Mouse (Mus musculus) kidney, postnatal 0 days (tissue): ENCODE data around the gene Rnf224. TPM values are rescaled to one million over a fixed set of nuclear protein-coding genes. Genes with fewer than 3 reads are reported as not detected.

Experiments
- ATAC-seq: fragments of 200-750 bp; cut with Nextera tagmentation; replicated peaks from 2 replicates; pipeline ENCODE4 v1.8.0; 2017; ENCODE audit warnings: low read depth, moderate number of reproducible peaks, moderate TSS enrichment, moderate library complexity; ENCODE audit not compliant: low FRiP score
- DNase-seq: peaks from one replicate; pipeline ENCODE4 v3.0.0-alpha.2; 2016; ENCODE audit warnings: low spot score
- H3K27ac ChIP-seq: fragments of 300-500 bp; sonication (generic); 2 replicates; pipeline ENCODE4 v1.5.1; 2014; ENCODE audit warnings: mild to moderate bottlenecking
- H3K27me3 ChIP-seq: fragments of 300-500 bp; sonication (generic); 2 replicates; pipeline ENCODE4 v1.6.1; 2014; ENCODE audit warnings: low read length, mixed read lengths; ENCODE audit not compliant: insufficient read depth
- H3K36me3 ChIP-seq: fragments of 300-500 bp; sonication (generic); 2 replicates; pipeline ENCODE4 v1.6.1; 2014; ENCODE audit warnings: low read length, mixed read lengths; ENCODE audit not compliant: insufficient read depth
- H3K4me1 ChIP-seq: fragments of 300-500 bp; sonication (generic); replicated peaks from 2 replicates; pipeline ENCODE4 v1.6.1; 2014; ENCODE audit warnings: antibody characterized with exemption, low read length, mixed read lengths; ENCODE audit not compliant: insufficient read depth
- H3K4me2 ChIP-seq: fragments of 300-500 bp; sonication (generic); 2 replicates; pipeline ENCODE4 v1.6.1; 2014; ENCODE audit warnings: mild to moderate bottlenecking, low read length, moderate library complexity, mixed read lengths
- H3K4me3 ChIP-seq: fragments of 300-500 bp; sonication (generic); replicated peaks from 2 replicates; pipeline ENCODE4 v1.5.1; 2014; ENCODE audit warnings: low read depth, low read length
- H3K9ac ChIP-seq: fragments of 300-500 bp; sonication (generic); 2 replicates; pipeline ENCODE4 v1.6.1; 2014; ENCODE audit warnings: low read depth, low read length
- H3K9me3 ChIP-seq: fragments of 300-500 bp; sonication (generic); replicated peaks from 2 replicates; pipeline ENCODE4 v1.6.1; 2016; ENCODE audit warnings: low read length, inconsistent platforms, mixed read lengths
- CTCF ChIP-seq: IDR thresholded peaks from 2 replicates; pipeline ENCODE4 v1.5.1; 2016; ENCODE audit warnings: antibody characterized with exemption, low read depth, mild to moderate bottlenecking, moderate library complexity
- WGBS: fragments of 180-500 bp; shearing (Covaris S2); extraction: QIAGEN DNeasy Blood & Tissue Kit; methylation state at CpG from one replicate; pipeline ENCODE4 v1.1.7; 2014; 5-methylcytosine and 5-hydroxymethylcytosine counted together
- polyA plus RNA-seq: library from polyadenylated mRNA; unstranded; fragments of >200 nt; fragmentation: Nextera tagmentation; extraction: Ambion mirVana; gene quantifications from 2 replicates; pipeline ENCODE4 v1.2.1, GENCODE M21; 2015

The Rnf224 gene
- polyA plus RNA-seq, 1 experiment from 2014 or later = 0.16 TPM

GRCm38 (mm10) chr2:25224492-25224765 is 12.2 kb downstream of the Rnf224 start, which contains the start of gene Tubb4b:
Gene Tubb4b, minus strand, starts transcription at chr2:25224702.
- H3K36me3 ChIP-seq = 0 out of 2 replicates have a peak, but pooled peaks cover 4% of the 10 kb centered on the region
- H3K27ac ChIP-seq = peak within 1 kb of the TSS; percentile 97
- H3K4me1 ChIP-seq = peaks cover 18% of the 10 kb centered on the region
- H3K27me3 ChIP-seq = no peaks in the 10 kb centered on the region
- H3K9me3 ChIP-seq = no peaks in the 10 kb centered on the region
- TF ChIP-seq CTCF = peak; percentile 22; the same call in 1 of the 2 replicates
- H3K4me3 ChIP-seq = peak within 1 kb of the TSS; percentile 83
- H3K4me2 ChIP-seq = peak within 1 kb of the TSS; percentile 91
- under 1% methylated on average over 17 of the region's 17 CpGs for WGBS
- H3K9ac ChIP-seq = peak within 1 kb of the TSS; percentile 89
- ATAC-seq (no peak), DNase-seq (no peak)

GRCm38 (mm10) chr2:25223681-25224491 is 12.7 kb downstream of the Rnf224 start:
- DNase-seq (peak; percentile 77), ATAC-seq (peak; percentile 47)
- Histone ChIP-seq H3K9me3 (no peaks in the 10 kb centered on the region), H3K36me3 (0 out of 2 replicates have a peak, but pooled peaks cover 4% of the 10 kb centered on the region), H3K27me3 (no peaks in the 10 kb centered on the region), H3K4me3 (peak overlapping the region; percentile 83), H3K4me2 (peak overlapping the region; percentile 91), H3K27ac (peak overlapping the region; percentile 97), H3K4me1 (peaks cover 15% of the 10 kb centered on the region), H3K9ac (peak overlapping the region; percentile 89)
- TF ChIP-seq CTCF = no peak
- 2% methylated on average over 52 of the region's 53 CpGs for WGBS

DNA sequence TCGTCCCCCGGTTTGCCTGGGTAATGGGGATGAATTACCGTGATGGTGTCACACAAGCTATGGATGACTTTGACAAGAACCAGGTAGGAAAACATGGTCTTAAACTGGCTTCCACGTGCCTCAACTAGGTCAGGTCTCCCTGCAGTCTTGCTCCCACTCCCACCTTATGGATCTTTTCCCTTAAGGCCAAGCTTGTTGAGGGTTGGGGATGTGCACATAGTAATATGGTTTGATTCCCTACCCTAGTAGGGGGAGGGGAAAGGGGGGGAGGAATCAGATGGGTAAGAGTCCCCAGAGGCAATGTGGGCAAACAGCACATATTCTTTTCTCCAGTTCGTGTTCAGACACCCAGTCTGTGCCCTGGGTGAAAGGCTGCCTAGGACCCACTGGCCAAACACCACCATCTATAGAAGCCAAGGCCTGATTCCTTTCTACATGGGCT is 15.2 kb downstream of the Rnf224 start:
- no peak for TF ChIP-seq CTCF
- Histone ChIP-seq H3K4me3 (no peak overlapping the region), H3K4me2 (no peak overlapping the region), H3K27ac (no peak overlapping the region), H3K9me3 (no peaks in the 10 kb centered on the region), H3K9ac (no peak overlapping the region), H3K36me3 (0 out of 2 replicates have a peak, but pooled peaks cover 4% of the 10 kb centered on the region), H3K27me3 (no peaks in the 10 kb centered on the region), H3K4me1 (peaks cover 6% of the 10 kb centered on the region)
- DNase-seq (no peak), ATAC-seq (no peak)
- 72% methylated on average over 5 of the region's 5 CpGs for WGBS

- Histone ChIP-seq H3K9ac (no peak within 1 kb of the TSS), H3K27me3 (no peaks in the 10 kb centered on the region), H3K4me3 (no peak within 1 kb of the TSS), H3K27ac (no peak within 1 kb of the TSS), H3K36me3 (0 out of 2 replicates have a peak, but pooled peaks cover 4% of the 10 kb centered on the region), H3K9me3 (no peaks in the 10 kb centered on the region), H3K4me2 (no peak within 1 kb of the TSS), H3K4me1 (no peaks in the 10 kb centered on the region)
- TF ChIP-seq CTCF = no peak
- DNase-seq (no peak), ATAC-seq (no peak)
Measured at GRCm38 (mm10) chr2:25218445-25218844, 18.1 kb downstream of the Rnf224 start, which contains the start of gene Fam166a. Gene Fam166a, plus strand, starts transcription at chr2:25218745.

- H3K4me2 ChIP-seq = no peak overlapping the region
- no peaks in the 10 kb centered on the region for H3K27me3 ChIP-seq
- ATAC-seq (no peak), DNase-seq (no peak)
- TF ChIP-seq CTCF = no peak
- no peak overlapping the region for H3K4me3 ChIP-seq
- H3K36me3 ChIP-seq = 0 out of 2 replicates have a peak, but pooled peaks cover 4% of the 10 kb centered on the region
- no peaks in the 10 kb centered on the region for H3K9me3 ChIP-seq
- WGBS = 56% methylated on average over 2 of the region's 2 CpGs
- no peaks in the 10 kb centered on the region for H3K4me1 ChIP-seq
- H3K27ac ChIP-seq = no peak overlapping the region
- H3K9ac ChIP-seq = no peak overlapping the region
Measured at GRCm38 (mm10) chr2:25217666-25218065, 18.9 kb downstream of the Rnf224 start.

DNA sequence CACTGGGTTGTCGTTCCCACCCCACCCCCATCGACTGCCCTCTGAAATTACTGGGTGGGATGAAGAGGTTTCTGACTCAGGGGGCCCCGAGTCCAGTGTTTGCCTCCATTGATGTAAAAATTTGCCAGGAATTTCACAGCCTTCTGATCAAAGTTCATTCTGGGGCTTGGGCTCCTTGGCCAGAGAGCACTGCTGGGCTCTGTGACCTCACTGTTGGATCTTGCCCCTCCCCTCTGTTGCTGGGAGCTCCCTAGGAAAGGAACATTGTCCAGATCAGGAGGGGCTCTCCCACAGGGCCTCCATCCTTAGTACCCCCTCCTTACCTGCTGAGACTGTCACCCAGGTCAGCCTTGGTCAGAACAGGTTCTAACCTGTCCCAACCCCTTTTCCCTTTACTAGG is 22.1 kb downstream of the Rnf224 start, which contains the start of gene Stpg3:
TSS of gene Stpg3 (minus strand) at position 194 of the 400 bp plus-strand sequence.
- WGBS = 52% methylated on average over 3 of the region's 3 CpGs
- peak; percentile 13 for DNase-seq

More for the DNA sequence above, 22.1 kb downstream of the Rnf224 start, which contains the start of gene Stpg3:
- Histone ChIP-seq H3K9me3 (no peaks in the 10 kb centered on the region), H3K27ac (no peak within 1 kb of the TSS), H3K27me3 (no peaks in the 10 kb centered on the region), H3K4me2 (no peak within 1 kb of the TSS), H3K4me3 (no peak within 1 kb of the TSS), H3K9ac (no peak within 1 kb of the TSS), H3K4me1 (peaks cover 10% of the 10 kb centered on the region), H3K36me3 (no peaks in the 10 kb centered on the region)
- no peak for TF ChIP-seq CTCF
- ATAC-seq = 0 out of 2 replicates have a peak, but pooled peaks have one; percentile 47
